Mouse (Mus musculus): ENCODE measurements around the gene P2rx7. TPM values are rescaled to one million over a fixed set of nuclear protein-coding genes. Genes with fewer than 3 reads are reported as not detected.
"Not testable (repeated sequence)": the region's sequence is repeated elsewhere in the genome, so short reads cannot be mapped to it uniquely, and the experiment has no call there.

Gene P2rx7
- polyA plus RNA-seq, 1 experiment from 2014 or later = 0.30 TPM

- H3K4me3 ChIP-seq; H3K9me3 ChIP-seq; H3K36me3 ChIP-seq (replicated peaks); H3K27me3 ChIP-seq (replicated peaks; ENCODE audit: low read depth, poor library complexity, severe bottlenecking); DNase-seq (ENCODE audit: low spot score); H3K27ac ChIP-seq (replicated peaks): not testable (repeated sequence)
- 92% methylated on average over 14 of the region's 14 CpGs for WGBS
- H3K4me1 ChIP-seq = peaks cover 14% of the 10 kb centered on the region
Measured at GRCm38 (mm10) chr5:122647952-122648374, 4.3 kb downstream of the P2rx7 start.

DNA sequence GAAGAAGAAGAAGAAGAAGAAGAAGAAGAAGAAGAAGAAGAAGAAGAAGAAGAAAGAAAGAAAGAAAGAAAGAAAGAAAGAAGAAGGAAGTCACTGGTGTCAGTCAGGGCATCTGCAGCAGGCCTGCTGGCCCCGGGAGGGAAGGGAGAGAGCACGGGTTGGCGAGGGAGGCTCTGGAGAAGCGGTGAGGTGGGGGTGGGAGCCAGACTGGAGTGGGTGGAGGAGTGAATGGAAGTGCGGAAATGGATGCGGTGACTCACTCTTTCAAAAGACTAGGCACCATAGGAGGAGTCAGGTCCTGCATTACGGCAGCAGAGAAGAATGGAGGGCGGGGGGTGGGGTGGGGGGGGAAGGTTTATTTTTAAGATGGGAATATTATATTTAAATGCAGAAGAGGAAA, 5.6 kb downstream of the P2rx7 start:
- Histone ChIP-seq H3K9me3 (no peaks in the 10 kb centered on the region), H3K27ac (replicated peaks) (no peak overlapping the region), H3K4me3 (no peak overlapping the region), H3K27me3 (replicated peaks; ENCODE audit: low read depth, poor library complexity, severe bottlenecking) (0 out of 2 replicates have a peak, but pooled peaks cover 3% of the 10 kb centered on the region), H3K4me1 (peaks cover 18% of the 10 kb centered on the region), H3K36me3 (replicated peaks) (no peaks in the 10 kb centered on the region; the same call in 1 of the 2 replicates)
- WGBS = 85% methylated on average over 8 of the region's 8 CpGs
- no peak for DNase-seq (ENCODE audit: low spot score)

DNA sequence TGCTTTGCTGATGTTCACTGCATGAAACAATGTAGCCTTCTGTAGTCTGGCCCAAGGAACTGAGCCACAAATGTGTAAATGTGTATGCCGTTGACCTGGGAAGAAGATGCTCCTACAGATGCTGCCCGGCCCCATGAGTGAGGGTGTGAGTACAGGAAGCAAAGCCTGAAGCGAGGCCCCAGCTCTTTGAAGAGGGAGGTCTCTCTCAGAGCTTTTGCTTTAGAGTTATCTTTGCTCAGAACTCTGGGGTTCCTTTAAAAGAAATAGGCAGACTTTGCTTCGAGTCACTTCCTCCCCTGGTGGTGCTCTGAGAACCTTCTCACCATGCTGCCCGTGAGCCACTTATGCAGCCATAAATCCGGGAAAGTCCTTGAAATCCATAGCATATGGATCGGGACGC, 6.4 kb downstream of the P2rx7 start:
- WGBS = 90% methylated on average over 8 of the region's 8 CpGs
- Histone ChIP-seq H3K27ac (replicated peaks) (no peak overlapping the region), H3K27me3 (replicated peaks; ENCODE audit: low read depth, poor library complexity, severe bottlenecking) (0 out of 2 replicates have a peak, but pooled peaks cover 3% of the 10 kb centered on the region), H3K9me3 (no peaks in the 10 kb centered on the region), H3K36me3 (replicated peaks) (no peaks in the 10 kb centered on the region; the same call in 1 of the 2 replicates), H3K4me1 (peaks cover 22% of the 10 kb centered on the region), H3K4me3 (no peak overlapping the region)
- no peak for DNase-seq (ENCODE audit: low spot score)

DNA sequence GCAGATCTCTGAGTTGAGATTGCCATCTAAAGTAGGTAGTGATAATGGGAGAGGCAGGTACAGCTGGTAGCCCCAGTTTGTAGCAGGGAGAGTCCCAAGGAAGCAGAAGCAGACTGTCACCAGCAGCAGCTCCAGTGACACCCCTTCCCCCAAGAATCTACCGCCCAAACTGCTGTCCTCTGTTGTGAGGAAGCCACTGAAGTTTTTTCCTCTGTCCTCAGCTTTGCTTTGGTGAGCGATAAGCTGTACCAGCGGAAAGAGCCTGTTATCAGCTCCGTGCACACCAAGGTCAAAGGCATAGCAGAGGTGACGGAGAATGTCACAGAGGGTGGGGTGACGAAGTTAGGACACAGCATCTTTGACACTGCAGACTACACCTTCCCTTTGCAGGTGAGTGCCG, 8.8 kb downstream of the P2rx7 start:
- Histone ChIP-seq H3K4me3 (no peak overlapping the region), H3K36me3 (replicated peaks) (no peaks in the 10 kb centered on the region; the same call in 1 of the 2 replicates), H3K9me3 (no peaks in the 10 kb centered on the region), H3K4me1 (peaks cover 22% of the 10 kb centered on the region), H3K27ac (replicated peaks) (no peak overlapping the region), H3K27me3 (replicated peaks; ENCODE audit: low read depth, poor library complexity, severe bottlenecking) (peaks cover 3% of the 10 kb centered on the region; the same call in 1 of the 2 replicates)
- DNase-seq (ENCODE audit: low spot score) = no peak
- 79% methylated on average over 7 of the region's 7 CpGs for WGBS

DNA sequence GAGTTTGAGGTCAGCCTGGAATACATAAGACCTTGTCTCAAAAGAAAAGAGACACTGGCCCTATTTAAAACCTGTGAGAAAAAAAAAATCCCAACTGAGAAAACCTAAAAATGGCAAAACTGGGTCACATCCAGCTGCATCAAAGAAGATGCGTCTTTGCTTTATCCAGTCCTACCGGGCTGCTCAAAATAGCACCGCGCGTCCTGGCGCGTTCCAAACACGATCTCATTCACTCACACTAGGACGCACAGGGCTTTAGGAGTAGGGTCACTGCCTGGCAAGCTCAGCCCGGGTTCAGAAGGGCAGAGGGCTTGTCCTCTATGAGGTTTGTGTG, 9.4 kb downstream of the P2rx7 start:
- no peaks in the 10 kb centered on the region for H3K9me3 ChIP-seq
- H3K27me3 ChIP-seq (replicated peaks; ENCODE audit: low read depth, poor library complexity, severe bottlenecking) = peaks cover 3% of the 10 kb centered on the region; the same call in 1 of the 2 replicates
- peaks cover 22% of the 10 kb centered on the region for H3K4me1 ChIP-seq
- no peak for DNase-seq (ENCODE audit: low spot score)
- no peak overlapping the region for H3K4me3 ChIP-seq
- WGBS = 68% methylated on average over 10 of the region's 10 CpGs
- peak overlapping the region; percentile 65; the same call in 1 of the 2 replicates for H3K27ac ChIP-seq (replicated peaks)
- H3K36me3 ChIP-seq (replicated peaks) = no peaks in the 10 kb centered on the region; the same call in 1 of the 2 replicates

DNA sequence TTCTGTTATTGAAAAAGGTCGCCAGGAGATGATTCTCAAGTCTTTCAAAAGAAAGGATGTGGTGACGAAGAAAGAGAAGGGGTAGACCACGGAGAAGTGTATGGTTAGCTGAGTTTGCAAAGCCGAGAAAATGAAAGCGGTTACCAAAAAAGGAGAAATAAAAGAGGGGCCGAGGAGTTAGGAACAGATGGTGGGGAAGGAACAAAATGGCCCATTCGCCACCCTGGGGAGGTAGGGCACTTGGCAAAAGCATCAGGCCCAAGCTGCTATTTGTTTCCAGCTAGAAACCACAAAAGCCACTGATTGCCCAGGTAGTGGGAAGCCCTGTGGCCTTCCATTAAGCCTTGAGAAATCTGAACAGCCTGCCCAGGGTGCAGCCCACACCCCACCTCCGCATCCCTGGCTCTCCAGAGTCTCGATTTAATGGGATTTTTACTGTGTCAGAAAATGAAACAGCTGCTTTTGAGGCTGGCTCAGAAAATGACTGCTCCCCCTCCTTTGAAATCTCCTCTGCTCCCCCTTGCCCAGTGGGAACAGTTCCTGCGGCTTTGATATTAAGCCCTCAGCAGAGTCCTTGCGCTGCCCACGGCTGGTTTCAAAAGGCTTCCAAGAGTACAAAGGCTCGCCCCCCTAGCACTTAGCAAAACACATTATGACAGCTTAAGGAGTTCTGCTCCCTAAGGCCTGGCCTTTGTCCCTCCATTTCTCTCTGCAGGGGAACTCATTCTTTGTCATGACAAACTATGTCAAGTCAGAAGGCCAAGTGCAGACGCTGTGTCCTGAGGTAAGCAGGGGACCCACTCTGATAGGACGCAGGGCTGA, 9.9 kb downstream of the P2rx7 start:
- Histone ChIP-seq H3K27ac (replicated peaks) (peak overlapping the region; percentile 65), H3K4me3 (0 out of 2 replicates have a peak overlapping the region, but pooled peaks have one; percentile 9), H3K36me3 (replicated peaks) (no peaks in the 10 kb centered on the region), H3K4me1 (peaks cover 22% of the 10 kb centered on the region), H3K9me3 (no peaks in the 10 kb centered on the region), H3K27me3 (replicated peaks; ENCODE audit: low read depth, poor library complexity, severe bottlenecking) (peaks cover 3% of the 10 kb centered on the region; the same call in 1 of the 2 replicates)
- peak; percentile 26 for DNase-seq (ENCODE audit: low spot score)
- WGBS = 46% methylated on average over 15 of the region's 15 CpGs

- Histone ChIP-seq H3K4me1 (peaks cover 22% of the 10 kb centered on the region), H3K27ac (replicated peaks) (peak overlapping the region; percentile 65), H3K9me3 (no peaks in the 10 kb centered on the region), H3K27me3 (replicated peaks; ENCODE audit: low read depth, poor library complexity, severe bottlenecking) (peaks cover 3% of the 10 kb centered on the region; the same call in 1 of the 2 replicates), H3K4me3 (0 out of 2 replicates have a peak overlapping the region, but pooled peaks have one; percentile 9), H3K36me3 (replicated peaks) (no peaks in the 10 kb centered on the region)
- WGBS = 57% methylated on average over 5 of the region's 5 CpGs
- no peak for DNase-seq (ENCODE audit: low spot score)
Measured at GRCm38 (mm10) chr5:122654268-122654573, 10.5 kb downstream of the P2rx7 start.

GRCm38 (mm10) chr5:122656808-122657207, 13.1 kb downstream of the P2rx7 start:
- peaks cover 22% of the 10 kb centered on the region for H3K4me1 ChIP-seq
- 92% methylated on average over 12 of the region's 12 CpGs for WGBS
- no peaks in the 10 kb centered on the region for H3K36me3 ChIP-seq (replicated peaks)
- no peaks in the 10 kb centered on the region; the same call in 1 of the 2 replicates for H3K27me3 ChIP-seq (replicated peaks; ENCODE audit: low read depth, poor library complexity, severe bottlenecking)
- DNase-seq (ENCODE audit: low spot score) = no peak
- H3K4me3 ChIP-seq = no peak overlapping the region
- no peaks in the 10 kb centered on the region for H3K9me3 ChIP-seq
- no peak overlapping the region for H3K27ac ChIP-seq (replicated peaks)

- no peak for DNase-seq (ENCODE audit: low spot score)
- no peaks in the 10 kb centered on the region for H3K36me3 ChIP-seq (replicated peaks)
- H3K27me3 ChIP-seq (replicated peaks; ENCODE audit: low read depth, poor library complexity, severe bottlenecking) = no peaks in the 10 kb centered on the region
- H3K9me3 ChIP-seq = no peaks in the 10 kb centered on the region
- H3K4me1 ChIP-seq = peaks cover 11% of the 10 kb centered on the region
- H3K27ac ChIP-seq (replicated peaks) = no peak overlapping the region
- 95% methylated on average over 6 of the region's 6 CpGs for WGBS
- no peak overlapping the region for H3K4me3 ChIP-seq
Measured at GRCm38 (mm10) chr5:122662501-122662900, 18.8 kb downstream of the P2rx7 start.

GRCm38 (mm10) chr5:122665036-122665435, 21.3 kb downstream of the P2rx7 start:
- 67% methylated on average over 5 of the region's 5 CpGs for WGBS
- no peak overlapping the region for H3K27ac ChIP-seq (replicated peaks)
- no peaks in the 10 kb centered on the region for H3K9me3 ChIP-seq
- peaks cover 11% of the 10 kb centered on the region for H3K4me1 ChIP-seq
- no peaks in the 10 kb centered on the region for H3K36me3 ChIP-seq (replicated peaks)
- H3K4me3 ChIP-seq = no peak overlapping the region
- DNase-seq (ENCODE audit: low spot score) = no peak
- H3K27me3 ChIP-seq (replicated peaks; ENCODE audit: low read depth, poor library complexity, severe bottlenecking) = no peaks in the 10 kb centered on the region

DNA sequence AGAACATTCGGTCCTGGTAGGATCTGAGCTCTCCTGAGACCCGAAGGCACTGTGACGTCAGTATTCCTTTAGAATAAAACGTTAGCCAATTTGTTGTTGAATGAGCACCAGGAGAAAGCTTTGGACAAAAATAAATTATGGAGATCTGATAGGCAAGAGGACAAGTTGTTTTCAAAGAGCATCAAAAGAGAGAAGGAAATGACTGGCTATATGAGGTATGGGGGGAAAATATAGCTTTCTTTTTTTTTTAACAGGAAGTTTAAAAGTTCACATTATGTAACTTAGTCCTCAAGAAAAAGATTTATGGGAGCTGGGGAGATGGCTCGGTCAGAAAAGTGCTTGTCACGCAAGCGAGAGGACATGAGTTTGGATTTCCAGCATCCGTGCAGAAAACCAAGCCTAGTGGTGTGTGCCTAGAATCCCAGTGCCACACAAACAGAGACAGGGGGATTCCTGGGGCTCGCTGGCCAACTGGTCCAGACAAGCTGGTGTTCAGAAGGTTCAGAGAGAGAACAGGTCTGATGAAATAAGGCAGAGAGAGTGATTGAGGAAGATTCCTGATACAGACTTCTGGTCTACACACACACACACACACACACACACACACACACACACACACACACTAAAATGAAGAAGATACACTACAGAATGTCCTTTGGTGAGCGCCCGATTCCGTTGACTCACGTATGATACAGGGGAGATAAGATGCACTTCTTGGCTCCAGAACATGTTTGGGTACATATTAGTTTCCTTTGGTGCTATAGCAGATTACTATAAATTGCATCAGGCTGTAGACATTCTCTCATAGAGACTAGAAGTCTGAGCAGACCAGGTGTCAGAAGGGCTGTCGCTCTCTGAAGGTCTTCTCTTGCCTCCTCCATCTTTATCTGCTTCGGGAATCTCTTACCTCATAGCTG, 25.5 kb downstream of the P2rx7 start:
- Histone ChIP-seq H3K4me1 (peaks cover 11% of the 10 kb centered on the region), H3K9me3 (no peaks in the 10 kb centered on the region), H3K4me3 (no peak overlapping the region), H3K36me3 (replicated peaks) (no peaks in the 10 kb centered on the region), H3K27ac (replicated peaks) (no peak overlapping the region), H3K27me3 (replicated peaks; ENCODE audit: low read depth, poor library complexity, severe bottlenecking) (no peaks in the 10 kb centered on the region)
- DNase-seq (ENCODE audit: low spot score) = no peak
- WGBS = 87% methylated on average over 15 of the region's 15 CpGs

GRCm38 (mm10) chr5:122671641-122672040, 27.9 kb downstream of the P2rx7 start:
- not testable (repeated sequence) for H3K36me3 ChIP-seq (replicated peaks); DNase-seq (ENCODE audit: low spot score); H3K27me3 ChIP-seq (replicated peaks; ENCODE audit: low read depth, poor library complexity, severe bottlenecking); H3K4me1 ChIP-seq; H3K9me3 ChIP-seq; H3K27ac ChIP-seq (replicated peaks); H3K4me3 ChIP-seq
- WGBS = 79% methylated on average over 7 of the region's 7 CpGs
